Mouse (Mus musculus) cerebellum, postnatal 36 days (tissue): ENCODE measurements around the gene Klf15.

Source experiments
- DNase-seq, 2 experiments: peaks; one replicate each; pipeline ENCODE4 v3.0.0; 2021 to 2022; ENCODE audit warnings: mixed read lengths in 2 of 2

The Klf15 gene

GRCm38 (mm10) chr6:90465028-90465640 is 2.8 kb downstream of the Klf15 start:
- DNase-seq = no peak

GRCm38 (mm10) chr6:90466079-90466478 is 3.7 kb downstream of the Klf15 start:
- no peak for DNase-seq

GRCm38 (mm10) chr6:90466847-90467410 is 4.6 kb downstream of the Klf15 start:
- no peak for DNase-seq

- DNase-seq = no peak
Measured at GRCm38 (mm10) chr6:90468216-90468615, 5.8 kb downstream of the Klf15 start.

- no peak for DNase-seq
Measured at GRCm38 (mm10) chr6:90469041-90469440, 6.7 kb downstream of the Klf15 start.

GRCm38 (mm10) chr6:90470255-90470654 is 7.9 kb downstream of the Klf15 start:
- DNase-seq = no peak

GRCm38 (mm10) chr6:90470947-90471541 is 8.7 kb downstream of the Klf15 start:
- DNase-seq = no peak

- no peak for DNase-seq
Measured at GRCm38 (mm10) chr6:90472079-90472478, 9.7 kb downstream of the Klf15 start.

- DNase-seq = no peak
Measured at GRCm38 (mm10) chr6:90472697-90473096, 10.3 kb downstream of the Klf15 start.

- DNase-seq = no peak
Measured at GRCm38 (mm10) chr6:90473630-90474360, 11.4 kb downstream of the Klf15 start.

- DNase-seq = no peak
Measured at GRCm38 (mm10) chr6:90474361-90474750, 12.0 kb downstream of the Klf15 start.

GRCm38 (mm10) chr6:90475176-90475853 is 12.9 kb downstream of the Klf15 start:
- DNase-seq = no peak

GRCm38 (mm10) chr6:90475854-90476212 is 13.5 kb downstream of the Klf15 start:
- no peak for DNase-seq

- DNase-seq = peak; percentile 43 to 48
Measured at GRCm38 (mm10) chr6:90476941-90477518, 14.7 kb downstream of the Klf15 start.

GRCm38 (mm10) chr6:90484249-90484648 is 21.9 kb downstream of the Klf15 start:
- no peak for DNase-seq

GRCm38 (mm10) chr6:90484876-90485275 is 22.5 kb downstream of the Klf15 start:
- DNase-seq = no peak

GRCm38 (mm10) chr6:90486176-90486921 is 24.0 kb downstream of the Klf15 start, which contains the start of gene Aldh1l1:
TSS of gene Aldh1l1 (plus strand) at chr6:90486427.
- DNase-seq = no peak

GRCm38 (mm10) chr6:90487531-90487930 is 25.2 kb downstream of the Klf15 start:
- DNase-seq = no peak

- DNase-seq = no peak
Measured at GRCm38 (mm10) chr6:90489532-90489931, 27.2 kb downstream of the Klf15 start.

- DNase-seq = no peak
Measured at GRCm38 (mm10) chr6:90490976-90491375, 28.6 kb downstream of the Klf15 start.

- no peak for DNase-seq
Measured at GRCm38 (mm10) chr6:90491956-90492744, 29.8 kb downstream of the Klf15 start.
